Mouse (Mus musculus) kidney, embryonic 15.5 days (tissue): Measurements from ENCODE around the gene Prkd3. TPM values are rescaled to one million over a fixed set of nuclear protein-coding genes. Genes with fewer than 3 reads are reported as not detected.
A peak's percentile ranks its signal among the peaks of the same experiment; 100 is the strongest.

Experiments used
- ATAC-seq: fragments of 200-750 bp; cut with Nextera tagmentation; replicated peaks from 2 replicates; pipeline ENCODE4 v1.8.0; 2017; ENCODE audit warnings: moderate TSS enrichment; ENCODE audit not compliant: low FRiP score
- H3K27ac ChIP-seq: fragments of 300-500 bp; sonication (generic); 2 replicates; pipeline ENCODE4 v1.5.1; 2015; ENCODE audit warnings: mild to moderate bottlenecking, inconsistent platforms
- H3K27me3 ChIP-seq: fragments of 300-500 bp; sonication (generic); 2 replicates; pipeline ENCODE4 v1.6.1; 2015; ENCODE audit warnings: inconsistent platforms
- H3K36me3 ChIP-seq: fragments of 300-500 bp; sonication (generic); 2 replicates; pipeline ENCODE4 v1.6.1; 2015; ENCODE audit warnings: inconsistent platforms
- H3K4me1 ChIP-seq: fragments of 300-500 bp; sonication (generic); 2 replicates; pipeline ENCODE4 v1.6.1; 2015; ENCODE audit warnings: inconsistent platforms
- H3K4me2 ChIP-seq: fragments of 300-500 bp; sonication (generic); 2 replicates; pipeline ENCODE4 v1.6.1; 2015; ENCODE audit warnings: moderate library complexity, mild to moderate bottlenecking, inconsistent platforms
- H3K4me3 ChIP-seq: fragments of 300-500 bp; sonication (generic); replicated peaks from 2 replicates; pipeline ENCODE4 v1.5.1; 2015; ENCODE audit warnings: mild to moderate bottlenecking, inconsistent platforms
- H3K9ac ChIP-seq: fragments of 300-500 bp; sonication (generic); 2 replicates; pipeline ENCODE4 v1.6.1; 2015; ENCODE audit warnings: mild to moderate bottlenecking, inconsistent platforms
- H3K9me3 ChIP-seq: fragments of 300-500 bp; sonication (generic); replicated peaks from 2 replicates; pipeline ENCODE4 v1.6.1; 2016; ENCODE audit warnings: inconsistent platforms
- WGBS: fragments of 180-500 bp; shearing (Covaris S2); methylation state at CpG from one replicate; pipeline ENCODE4 v1.1.7; 2015; ENCODE audit warnings: mixed read lengths; 5-methylcytosine and 5-hydroxymethylcytosine counted together
- polyA plus RNA-seq: library from polyadenylated mRNA; unstranded; fragments of >200 nt; fragmentation: Nextera tagmentation; extraction: Ambion mirVana; gene quantifications from 2 replicates; pipeline ENCODE4 v1.2.1, GENCODE M21; 2015

The Prkd3 gene
- polyA plus RNA-seq = 39.1 and 39.7 TPM in 2 replicates

DNA sequence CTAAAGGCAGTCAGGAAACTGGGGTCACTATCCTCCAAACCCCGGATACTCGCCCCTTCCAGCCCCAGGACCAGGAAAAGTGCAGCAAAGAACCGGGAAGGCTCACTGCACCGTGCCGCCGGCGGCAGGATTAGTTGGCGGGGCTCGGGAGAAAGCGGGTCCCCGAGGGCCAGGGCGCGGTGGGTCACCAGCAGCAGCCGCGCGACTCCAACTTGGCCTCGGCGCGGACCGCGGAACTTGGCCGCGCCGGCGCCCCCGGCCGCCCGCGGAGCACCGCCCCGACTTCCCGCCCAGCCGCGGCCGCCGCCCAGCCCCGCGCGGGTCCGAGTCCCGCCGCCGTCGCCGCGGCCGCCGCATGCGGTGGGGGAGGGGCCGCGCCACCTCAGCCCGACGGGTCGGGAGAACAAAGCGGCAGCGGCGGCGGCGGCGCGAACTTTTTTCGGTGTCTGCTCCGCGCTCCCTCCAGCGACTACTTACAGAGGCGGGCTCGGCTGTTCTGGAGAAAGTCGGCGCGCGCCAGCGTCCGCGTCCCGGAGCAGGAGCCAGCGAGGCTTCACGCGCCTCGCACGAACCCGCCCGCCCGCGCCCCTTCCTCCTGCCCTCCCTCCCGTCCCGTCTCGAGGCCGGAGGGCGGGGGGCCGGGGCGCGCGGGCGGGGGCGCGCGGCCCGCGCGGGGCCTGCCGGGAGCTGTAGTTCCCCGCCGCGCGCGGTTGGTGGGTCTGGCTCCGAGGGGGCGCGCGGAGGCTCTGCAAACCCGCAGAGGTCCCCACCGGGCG, at the start of gene Prkd3:
TSS of gene Prkd3 (minus strand) at position 609 of the 776 bp plus-strand sequence.
- H3K9me3 ChIP-seq = no peaks in the 10 kb centered on the region
- peaks cover 28% of the 10 kb centered on the region for H3K4me1 ChIP-seq
- peak within 1 kb of the TSS; percentile 84 for H3K4me3 ChIP-seq
- peak; percentile 96 for ATAC-seq
- H3K36me3 ChIP-seq = no peaks in the 10 kb centered on the region
- peak within 1 kb of the TSS; percentile 91 for H3K27ac ChIP-seq
- peak within 1 kb of the TSS; percentile 88 for H3K9ac ChIP-seq
- H3K27me3 ChIP-seq = peaks cover 8% of the 10 kb centered on the region; the same call in 1 of the 2 replicates
- H3K4me2 ChIP-seq = peak within 1 kb of the TSS; percentile 90
- WGBS = under 1% methylated on average over 89 of the region's 113 CpGs

DNA sequence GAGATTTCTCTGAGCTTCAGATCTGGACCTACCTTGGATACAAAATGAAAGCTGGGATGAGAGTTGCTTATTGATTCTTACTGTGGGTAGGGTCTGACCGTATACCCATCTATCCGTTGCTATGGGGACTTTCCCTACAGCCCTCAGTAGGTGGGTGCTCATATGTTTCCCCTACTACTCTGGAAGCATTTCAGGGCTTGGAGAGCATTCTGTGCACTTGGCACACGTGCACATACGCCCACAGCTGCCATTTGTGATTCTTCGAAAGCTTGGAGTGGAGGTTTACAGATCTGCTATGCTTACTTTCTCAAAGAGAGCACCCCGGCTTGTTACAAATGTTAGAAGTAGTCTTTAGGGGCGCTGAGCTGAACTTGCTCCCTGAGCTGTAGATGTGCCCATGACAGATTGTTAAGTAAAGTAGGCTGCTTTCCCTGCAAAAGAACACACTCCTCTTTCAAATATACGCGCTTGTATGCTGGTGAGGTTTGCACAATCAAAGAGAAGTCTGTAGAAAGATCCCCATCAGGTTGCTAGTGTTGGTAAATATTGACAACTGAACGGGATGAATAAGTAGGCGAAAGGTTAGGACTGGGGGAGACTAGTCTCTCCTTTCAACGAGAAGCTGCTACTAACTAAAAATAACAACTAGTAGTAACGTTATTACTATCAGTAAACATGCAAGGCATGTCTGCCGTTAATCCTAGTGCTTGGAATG, 49.3 kb upstream of the Prkd3 start:
- H3K4me1 ChIP-seq = no peaks in the 10 kb centered on the region
- 85% methylated on average over 14 of the region's 14 CpGs for WGBS
- no peak for ATAC-seq
- no peaks in the 10 kb centered on the region for H3K9me3 ChIP-seq
- no peak overlapping the region for H3K4me3 ChIP-seq
- no peak overlapping the region for H3K4me2 ChIP-seq
- H3K27ac ChIP-seq = no peak overlapping the region
- no peaks in the 10 kb centered on the region for H3K36me3 ChIP-seq
- H3K27me3 ChIP-seq = no peaks in the 10 kb centered on the region
- no peak overlapping the region for H3K9ac ChIP-seq

GRCm38 (mm10) chr17:79069019-79069418, 48.4 kb upstream of the Prkd3 start:
- no peak overlapping the region for H3K9ac ChIP-seq
- H3K4me2 ChIP-seq = no peak overlapping the region
- no peak overlapping the region for H3K4me3 ChIP-seq
- H3K9me3 ChIP-seq = no peaks in the 10 kb centered on the region
- H3K36me3 ChIP-seq = no peaks in the 10 kb centered on the region
- H3K4me1 ChIP-seq = no peaks in the 10 kb centered on the region
- no peak for ATAC-seq
- no peaks in the 10 kb centered on the region for H3K27me3 ChIP-seq
- WGBS = 39% methylated on average over 4 of the region's 4 CpGs
- H3K27ac ChIP-seq = no peak overlapping the region

DNA sequence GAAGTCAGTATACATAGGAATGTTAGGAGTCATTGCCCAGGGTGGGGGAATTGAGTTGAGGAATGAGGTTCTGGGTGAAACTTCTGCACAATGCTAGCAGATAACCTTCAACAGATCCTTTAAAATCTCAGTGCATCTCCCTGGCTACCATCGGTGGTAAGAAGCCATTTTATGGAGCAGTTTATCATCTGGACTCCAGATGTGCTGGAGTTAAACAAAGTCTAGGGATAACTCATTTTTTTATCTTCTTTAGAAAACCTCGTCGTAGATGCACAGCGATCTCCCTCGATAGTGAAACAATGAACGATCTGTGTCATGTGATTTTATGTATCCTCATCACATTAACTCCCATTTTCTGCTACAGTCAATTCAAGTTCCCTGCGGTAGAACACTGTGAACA, 48.0 kb upstream of the Prkd3 start:
- no peak overlapping the region for H3K4me2 ChIP-seq
- no peaks in the 10 kb centered on the region for H3K4me1 ChIP-seq
- no peak for ATAC-seq
- WGBS = 71% methylated on average over 7 of the region's 7 CpGs
- H3K27me3 ChIP-seq = no peaks in the 10 kb centered on the region
- no peaks in the 10 kb centered on the region for H3K36me3 ChIP-seq
- H3K9ac ChIP-seq = no peak overlapping the region
- H3K4me3 ChIP-seq = no peak overlapping the region
- H3K9me3 ChIP-seq = no peaks in the 10 kb centered on the region
- no peak overlapping the region for H3K27ac ChIP-seq

- Histone ChIP-seq H3K4me1 (no peaks in the 10 kb centered on the region), H3K4me3 (no peak overlapping the region), H3K27ac (no peak overlapping the region), H3K36me3 (no peaks in the 10 kb centered on the region), H3K4me2 (no peak overlapping the region), H3K27me3 (no peaks in the 10 kb centered on the region), H3K9ac (no peak overlapping the region), H3K9me3 (no peaks in the 10 kb centered on the region)
- 74% methylated on average over 1 of the region's 1 CpGs for WGBS
- ATAC-seq = no peak
These were observed 43.6 kb upstream of the Prkd3 start for GRCm38 (mm10) chr17:79064250-79064649.

GRCm38 (mm10) chr17:79060221-79060620, 39.6 kb upstream of the Prkd3 start:
- no peaks in the 10 kb centered on the region for H3K9me3 ChIP-seq
- no peak for ATAC-seq
- H3K4me2 ChIP-seq = no peak overlapping the region
- 72% methylated on average over 5 of the region's 5 CpGs for WGBS
- H3K27ac ChIP-seq = no peak overlapping the region
- H3K9ac ChIP-seq = no peak overlapping the region
- H3K27me3 ChIP-seq = no peaks in the 10 kb centered on the region; the same call in 1 of the 2 replicates
- no peaks in the 10 kb centered on the region for H3K4me1 ChIP-seq
- no peaks in the 10 kb centered on the region for H3K36me3 ChIP-seq
- no peak overlapping the region for H3K4me3 ChIP-seq

DNA sequence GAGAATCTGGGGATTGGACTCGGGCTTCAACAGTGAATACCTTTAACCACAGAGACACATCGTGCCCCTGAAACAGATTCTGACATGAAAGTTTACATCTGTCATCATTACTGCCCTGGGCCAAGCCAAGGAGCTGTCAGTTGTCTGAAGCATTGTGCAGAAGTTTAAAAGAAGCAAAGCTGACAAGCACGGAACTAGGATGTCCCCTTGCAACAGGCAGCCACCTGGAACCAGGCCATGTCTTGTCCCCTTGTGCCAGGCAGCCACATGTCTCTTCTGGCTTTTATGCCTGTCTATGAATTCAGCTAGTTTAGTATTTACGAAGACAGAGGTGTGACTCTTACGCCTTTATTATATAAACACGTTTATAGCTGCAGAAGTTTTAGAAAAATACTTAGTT, 37.7 kb upstream of the Prkd3 start:
- no peak overlapping the region for H3K9ac ChIP-seq
- H3K27ac ChIP-seq = no peak overlapping the region
- no peak overlapping the region for H3K4me3 ChIP-seq
- no peaks in the 10 kb centered on the region for H3K36me3 ChIP-seq
- 77% methylated on average over 6 of the region's 6 CpGs for WGBS
- H3K27me3 ChIP-seq = peaks cover 15% of the 10 kb centered on the region
- H3K4me2 ChIP-seq = no peak overlapping the region
- ATAC-seq = no peak
- no peaks in the 10 kb centered on the region for H3K4me1 ChIP-seq
- H3K9me3 ChIP-seq = no peaks in the 10 kb centered on the region

DNA sequence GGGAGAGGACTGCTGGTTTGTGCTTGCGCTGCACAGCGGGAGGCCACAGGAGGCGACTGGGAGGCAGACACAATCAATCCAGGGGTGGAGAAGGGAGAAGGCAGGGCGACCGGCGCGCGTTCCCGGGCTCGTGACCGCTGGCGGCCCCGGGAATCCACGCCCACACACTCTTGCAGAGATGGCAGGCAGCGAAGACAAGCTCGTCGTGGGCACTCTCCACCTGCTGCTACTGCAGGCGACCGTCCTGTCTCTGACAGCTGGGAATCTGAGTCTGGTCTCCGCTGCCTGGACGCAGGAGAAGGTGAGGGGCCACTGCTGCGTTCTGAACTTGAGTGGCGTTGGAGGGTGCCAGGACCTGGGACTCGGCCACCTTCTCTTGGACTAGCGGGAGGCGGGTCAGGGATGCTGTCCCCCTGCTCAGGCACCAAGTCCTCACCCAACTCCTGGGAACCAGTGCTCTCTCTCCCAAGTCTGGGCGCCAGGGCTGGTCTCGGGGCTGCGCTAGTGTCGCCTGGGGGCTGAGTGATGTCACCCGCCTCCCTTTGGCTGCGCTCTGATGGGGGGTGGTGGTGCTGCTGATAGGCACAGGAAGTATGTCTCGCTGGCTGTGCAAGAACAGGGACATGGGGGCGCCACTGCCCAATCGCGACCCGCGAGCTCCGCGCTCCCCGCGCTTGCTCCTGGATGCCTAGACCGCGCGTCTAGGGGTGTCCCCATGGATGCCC, 31.6 kb upstream of the Prkd3 start:
- Histone ChIP-seq H3K9ac (peak overlapping the region; percentile 33; the same call in 1 of the 2 replicates), H3K4me3 (peak overlapping the region; percentile 59), H3K27me3 (peaks cover 29% of the 10 kb centered on the region), H3K4me2 (peak overlapping the region; percentile 99), H3K9me3 (no peaks in the 10 kb centered on the region), H3K4me1 (peaks cover 12% of the 10 kb centered on the region; the same call in 1 of the 2 replicates), H3K27ac (no peak overlapping the region), H3K36me3 (no peaks in the 10 kb centered on the region)
- ATAC-seq = peak; percentile 92
- WGBS = under 1% methylated on average over 45 of the region's 45 CpGs

- no peak for ATAC-seq
- Histone ChIP-seq H3K27me3 (peaks cover 29% of the 10 kb centered on the region), H3K36me3 (no peaks in the 10 kb centered on the region), H3K9me3 (no peaks in the 10 kb centered on the region), H3K9ac (peak within 1 kb of the TSS; percentile 33; the same call in 1 of the 2 replicates), H3K4me3 (peak within 1 kb of the TSS; percentile 59), H3K27ac (no peak within 1 kb of the TSS), H3K4me2 (peak within 1 kb of the TSS; percentile 99), H3K4me1 (peaks cover 12% of the 10 kb centered on the region; the same call in 1 of the 2 replicates)
- 72% methylated on average over 4 of the region's 4 CpGs for WGBS
These were observed 31.0 kb upstream of the Prkd3 start, which contains the start of gene Qpct for GRCm38 (mm10) chr17:79051606-79052005. Qpct (plus strand) TSS chr17:79051906.

GRCm38 (mm10) chr17:79043705-79044104, 23.1 kb upstream of the Prkd3 start:
- ATAC-seq = no peak
- H3K9me3 ChIP-seq = no peaks in the 10 kb centered on the region
- no peak overlapping the region for H3K9ac ChIP-seq
- no peak overlapping the region for H3K4me3 ChIP-seq
- no peak overlapping the region for H3K27ac ChIP-seq
- no peaks in the 10 kb centered on the region for H3K4me1 ChIP-seq
- H3K27me3 ChIP-seq = no peaks in the 10 kb centered on the region
- no peak overlapping the region for H3K4me2 ChIP-seq
- 97% methylated on average over 2 of the region's 2 CpGs for WGBS
- H3K36me3 ChIP-seq = no peaks in the 10 kb centered on the region

DNA sequence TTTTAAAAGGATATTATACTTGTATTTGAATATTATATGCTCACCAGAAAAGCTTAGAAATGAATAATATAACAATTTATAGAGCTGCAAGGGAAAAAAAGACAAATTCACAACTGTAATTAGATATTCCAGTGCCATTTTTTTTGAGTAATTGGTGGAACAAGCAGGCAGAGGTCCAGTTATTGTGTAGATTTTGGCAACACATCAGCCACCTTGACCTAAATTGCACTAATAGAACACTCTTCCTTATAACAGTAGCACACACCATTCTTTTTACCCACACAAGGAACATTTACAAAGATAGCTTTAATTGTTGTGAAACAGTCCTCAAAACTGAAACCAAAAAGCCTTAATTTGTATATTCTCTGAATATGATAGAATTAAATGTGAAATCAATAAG, 19.0 kb upstream of the Prkd3 start:
- no peaks in the 10 kb centered on the region for H3K27me3 ChIP-seq
- ATAC-seq = no peak
- H3K4me2 ChIP-seq = no peak overlapping the region
- H3K9me3 ChIP-seq = no peaks in the 10 kb centered on the region
- H3K27ac ChIP-seq = no peak overlapping the region
- no peaks in the 10 kb centered on the region for H3K4me1 ChIP-seq
- no peaks in the 10 kb centered on the region for H3K36me3 ChIP-seq
- no peak overlapping the region for H3K9ac ChIP-seq
- no peak overlapping the region for H3K4me3 ChIP-seq

DNA sequence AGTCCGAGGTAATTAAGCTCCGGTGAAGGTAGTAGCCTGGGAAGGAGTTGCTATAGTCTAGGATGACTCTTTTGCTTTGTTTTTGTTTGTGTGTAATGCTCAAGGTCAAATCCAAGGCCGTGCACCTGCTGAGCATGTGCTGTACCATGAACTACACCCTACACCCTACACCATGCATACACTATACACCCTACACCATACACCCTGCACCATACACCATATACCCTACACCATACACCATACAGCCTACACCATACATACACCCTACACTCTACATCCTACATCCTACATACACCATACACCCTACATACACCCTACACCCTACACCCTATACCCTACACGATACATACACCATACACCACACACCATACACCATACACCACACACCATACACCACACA, 12.2 kb upstream of the Prkd3 start:
- no peak for ATAC-seq
- H3K4me3 ChIP-seq = no peak overlapping the region
- 78% methylated on average over 4 of the region's 4 CpGs for WGBS
- no peak overlapping the region for H3K4me2 ChIP-seq
- H3K4me1 ChIP-seq = 0 out of 2 replicates have a peak, but pooled peaks cover 3% of the 10 kb centered on the region
- H3K36me3 ChIP-seq = no peaks in the 10 kb centered on the region
- H3K27ac ChIP-seq = no peak overlapping the region
- H3K9ac ChIP-seq = no peak overlapping the region
- peaks cover 4% of the 10 kb centered on the region; the same call in 1 of the 2 replicates for H3K9me3 ChIP-seq
- H3K27me3 ChIP-seq = no peaks in the 10 kb centered on the region
